Mouse (Mus musculus): ENCODE results near the gene Oas1c.

- TF ChIP-seq POLR2A (IDR thresholded peaks at IDR 0.05; ENCODE audit: insufficient read length, low read depth) (no peak), E2F4 (IDR thresholded peaks at IDR 0.05; ENCODE audit: insufficient read depth) (no peak), TCF3 (IDR thresholded peaks at IDR 0.05; ENCODE audit: insufficient read length, low read depth) (no peak), TCF12 (IDR thresholded peaks at IDR 0.05; ENCODE audit: insufficient read depth, poor library complexity, severe bottlenecking) (no peak), MYOD1 (IDR thresholded peaks at IDR 0.05; ENCODE audit: control insufficient read depth in 1 of 3, insufficient read length in 2 of 3, low read depth in 2 of 3) (no peak)
Observed at GRCm38 (mm10) chr5:120782446-120782845, 29.9 kb downstream of the Oas1c start.

Data from myocyte (in vitro differentiated cells).